Mouse (Mus musculus) ES-Bruce4 (cell line): Measurements from ENCODE around the gene Kri1.

ENCODE experiments used
- CTCF ChIP-seq: IDR thresholded peaks from one replicate; pipeline ENCODE4 v1.8.1; 2011; ENCODE audit warnings: low read depth, low read length
- EP300 ChIP-seq: IDR thresholded peaks from 2 replicates; pipeline ENCODE4 v1.6.1; 2011; ENCODE audit warnings: low read depth, low read length; ENCODE audit not compliant: insufficient read depth
- POLR2A ChIP-seq: IDR thresholded peaks from one replicate; pipeline ENCODE4 v1.8.1; 2011; ENCODE audit warnings: low read length; ENCODE audit not compliant: insufficient read depth

DNA sequence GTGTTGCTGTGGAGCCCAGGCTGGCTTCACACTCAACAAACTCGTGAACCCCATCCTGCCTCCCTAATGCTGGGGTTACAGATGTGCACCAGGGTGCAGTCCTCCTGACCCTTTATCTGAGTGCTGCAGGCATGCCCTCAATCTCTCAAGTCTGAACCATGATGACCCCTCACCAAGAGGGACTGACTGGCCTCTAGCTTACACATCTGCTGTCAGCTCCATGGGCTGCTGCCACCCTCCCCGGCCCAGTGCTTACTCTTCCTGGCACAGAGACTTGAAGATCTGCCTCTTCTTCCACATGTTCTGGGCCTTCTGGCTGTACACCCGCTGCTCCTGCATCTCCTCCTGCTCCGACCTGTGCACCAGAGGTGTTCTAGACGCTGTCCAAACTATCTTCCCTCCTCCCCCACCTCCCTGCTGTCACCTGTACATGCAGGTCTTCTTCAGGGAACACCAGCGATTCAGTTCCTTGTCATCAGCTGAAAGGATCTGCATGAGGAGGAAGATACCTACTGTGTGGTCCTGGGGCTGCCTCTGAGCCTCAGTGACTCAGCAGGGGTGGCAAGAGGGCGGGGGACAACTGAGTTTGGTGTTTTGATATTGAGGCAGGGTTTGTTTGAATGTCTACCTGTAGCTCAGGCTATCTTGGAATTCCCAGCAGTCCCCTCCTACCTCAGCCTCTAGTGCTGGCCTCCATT is 12.6 kb downstream of the Kri1 start:
- TF ChIP-seq CTCF (no peak), POLR2A (no peak), EP300 (no peak)
